Mouse (Mus musculus) gastrocnemius, postnatal 14 days (tissue): Measurements from ENCODE around the gene Glce. TPM values are rescaled to one million over a fixed set of nuclear protein-coding genes. Genes with fewer than 3 reads are reported as not detected.

Experiments used
- microRNA-seq, 2 experiments: library from miRNA; unstranded; fragments of <30 nt; microRNA quantifications; one replicate each; pipeline ENCODE4 v1.2.0; 2021
- total RNA-seq, 2 experiments: library from RNA; stranded (reverse); gene quantifications; 2 replicates each; pipeline ENCODE4 v1.2.3; 2021

Glce gene
- total RNA-seq, 2 experiments from 2014 or later = 12.8 to 13.2 TPM

Small RNAs within 50 kb of the gene (microRNA-seq; reads per million reads assigned to microRNA genes)
- 2.0 to 4.8 reads per million in 2 experiments for gene Mir5133

Other genes with a start within 250 kb of the Glce start
- gene Rplp1, start 208.1 kb downstream of the Glce start, total RNA-seq = 1,000 to 10,000 TPM; 1,466 to 1,621 TPM
- 1 to 10 TPM; 7.4 to 8.7 TPM for gene Kif23, start 175.9 kb downstream of the Glce start, total RNA-seq
- under 1 TPM in 1 of 2 experiments, not detected in 1; 0.12 TPM for gene Paqr5, start 95.8 kb downstream of the Glce start, total RNA-seq
- gene Spesp1, start 159.6 kb upstream of the Glce start, total RNA-seq = not detected
- gene Anp32a, start 218.6 kb upstream of the Glce start, total RNA-seq = 10 to 100 TPM; 73.6 to 76.9 TPM